22 mouse cellular contexts compared by ENCODE assay signal in genomic region chr8:8700821-8701220, GRCm38 (mm10).
"Had no signal": no experiment of that assay in that cellular context is flagged by ENCODE, and none has a peak within 500 bp of the region (broad histone marks: within the 10 kb centered on the region; RNA-seq: fewer than 3 reads in every experiment).

No protein-coding gene starts in this region.

- H3K4me1 ChIP-seq: heart, embryonic 15.5 days; hindbrain, embryonic 13.5 days; hindbrain, embryonic 15.5 days; limb, embryonic 10.5 days; limb, embryonic 12.5 days; liver, embryonic 12.5 days had no signal

- H3K27ac ChIP-seq: heart, adult 2 months; heart, embryonic 13.5 days; heart, embryonic 15.5 days; hindbrain, embryonic 13.5 days; hindbrain, embryonic 15.5 days; hindbrain, postnatal 0 days; layer of hippocampus, adult 2 months; left cerebral cortex, adult 2 months; limb, embryonic 10.5 days; limb, embryonic 12.5 days; liver, embryonic 12.5 days; liver, embryonic 14.5 days had no signal

- H3K36me3 ChIP-seq: heart, embryonic 13.5 days; heart, embryonic 15.5 days; hindbrain, embryonic 13.5 days; hindbrain, embryonic 15.5 days; limb, embryonic 10.5 days; limb, embryonic 12.5 days; liver, embryonic 12.5 days had no signal

- H3K9ac ChIP-seq: heart, embryonic 13.5 days; heart, embryonic 15.5 days; hindbrain, embryonic 13.5 days; hindbrain, embryonic 15.5 days; limb, embryonic 12.5 days; liver, embryonic 12.5 days; liver, embryonic 14.5 days had no signal

- H3K27me3 ChIP-seq: heart, embryonic 13.5 days; heart, embryonic 15.5 days; hindbrain, embryonic 13.5 days; hindbrain, embryonic 15.5 days; limb, embryonic 12.5 days; liver, embryonic 12.5 days had no signal

- H3K9me3 ChIP-seq: heart, embryonic 13.5 days; heart, embryonic 15.5 days; hindbrain, embryonic 13.5 days; hindbrain, embryonic 15.5 days; limb, embryonic 10.5 days; liver, embryonic 12.5 days had no signal

- H3K4me3 ChIP-seq: heart, adult 2 months; heart, embryonic 13.5 days; heart, embryonic 15.5 days; hindbrain, embryonic 13.5 days; hindbrain, embryonic 15.5 days; layer of hippocampus, adult 2 months; left cerebral cortex, adult 2 months; limb, embryonic 10.5 days; limb, embryonic 12.5 days; liver, embryonic 12.5 days had no signal

- DNase-seq: gastrocnemius, postnatal 14 days; gastrocnemius, postnatal 36 days; heart, adult 2 months; heart, postnatal 14 days; heart, postnatal 36 days; kidney, adult 11 months; kidney, adult 8-10 months; kidney, postnatal 10 days; kidney, postnatal 25 days; kidney, postnatal 4 days; liver had no signal
